Comparison of ENCODE assay signal across 9 mouse cellular contexts in the genomic region with DNA sequence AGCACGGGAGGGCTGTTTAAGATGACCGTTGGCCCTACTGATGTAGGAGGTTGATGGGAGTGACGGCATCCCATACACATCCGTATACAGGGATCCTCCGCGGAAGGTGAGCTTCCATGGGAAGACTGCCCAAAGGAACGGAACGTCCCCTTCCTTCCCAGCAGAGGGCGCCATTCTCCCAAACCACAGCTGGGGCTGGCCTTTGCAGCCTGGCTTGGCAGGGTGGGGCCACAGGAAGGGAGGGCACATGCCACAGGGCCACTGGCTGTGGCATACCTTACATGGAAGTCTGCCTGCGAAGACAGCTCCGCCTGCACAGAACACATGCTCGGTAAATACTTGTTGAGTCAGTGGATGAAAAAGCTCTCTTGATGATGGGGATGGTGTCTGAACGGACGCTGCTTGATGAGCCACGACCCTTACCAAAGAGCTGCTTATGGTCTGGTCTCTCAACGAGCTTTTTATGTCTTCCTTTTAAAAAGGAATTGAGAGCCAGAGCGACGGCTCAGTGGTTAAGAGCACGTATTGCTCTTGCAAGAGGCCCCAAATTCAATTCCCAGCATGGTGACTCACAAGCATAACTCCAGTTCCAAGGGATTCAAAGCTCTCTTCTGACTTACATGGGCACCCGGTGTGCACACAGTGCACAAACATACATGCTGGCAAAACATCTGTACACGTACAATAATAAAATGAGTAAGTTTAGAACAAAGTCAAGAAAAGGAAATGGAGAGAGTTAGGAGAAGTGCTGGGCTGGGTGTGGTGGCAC. TPM values are rescaled to one million over a fixed set of nuclear protein-coding genes. Genes with fewer than 3 reads are reported as not detected.
A peak's percentile ranks its signal among the peaks of the same experiment; 100 is the strongest.
DNase-seq lines count a peak whose midpoint lies in the region; ATAC-seq and TF ChIP-seq lines count a peak whose summit lies in the region.
"Had no signal": no experiment of that assay in that cellular context is flagged by ENCODE, and none has a peak within 500 bp of the region (broad histone marks: within the 10 kb centered on the region; RNA-seq: fewer than 3 reads in every experiment).

No protein-coding gene starts in this region.

- peak; percentile 99 for TF ChIP-seq CTCF in ES-Bruce4 (IDR thresholded peaks at IDR 0.05; ENCODE audit: low read depth, low read length)
- peak; percentile 94 for TF ChIP-seq CTCF in small intestine, adult 2 months (IDR thresholded peaks at IDR 0.05; ENCODE audit: extremely low read depth, insufficient read length, insufficient replicate concordance, low read depth, low read length)

- H3K4me2 ChIP-seq in embryonic facial prominence, embryonic 11.5 days (ENCODE audit: low read depth, low read length) = no peak overlapping the region

- H3K4me3 ChIP-seq in ES-Bruce4 (ENCODE audit: low read depth, low read length) = no peak overlapping the region
- no peak overlapping the region for H3K4me3 ChIP-seq in embryonic facial prominence, embryonic 11.5 days (ENCODE audit: low read depth, low read length)
- no peak overlapping the region for H3K4me3 ChIP-seq in small intestine, adult 2 months (ENCODE audit: low read depth, low read length)

- intact Hi-C loops in heart, postnatal 10 days (cut with DNase I) = loop anchor here (2.0 kb wide), 1 partner anchor 86 kb away; no protein-coding TSS in a partner anchor

- peak; percentile 73 to 75 for DNase-seq in adrenal gland, adult 18-20 months (ENCODE audit: low spot score in 2 of 2)
- peak; percentile 74 for DNase-seq in embryonic facial prominence, embryonic 11.5 days (ENCODE audit: low spot score)
- peak; percentile 46 to 62 for DNase-seq in heart, postnatal 10 days
- peak; percentile 36 to 50 for DNase-seq in layer of hippocampus, postnatal 10 days (ENCODE audit: low spot score in 2 of 2)
- peak; percentile 89 for DNase-seq in lung, postnatal 25 days (ENCODE audit: low spot score)
- DNase-seq in yolk sac, embryonic 10.5 days (ENCODE audit: low spot score) = peak; percentile 63

- TF ChIP-seq EP300 in ES-Bruce4 (IDR thresholded peaks at IDR 0.05; ENCODE audit: insufficient read depth, low read depth, low read length) = peak; percentile 59; the same call in 1 of the 2 replicates

- peaks cover 5% of the 10 kb centered on the region for H3K4me1 ChIP-seq in ES-Bruce4 (ENCODE audit: control insufficient read depth, insufficient read depth, low read length)
- H3K4me1 ChIP-seq in embryonic facial prominence, embryonic 11.5 days (ENCODE audit: control insufficient read depth, insufficient read depth, low read length) = no peaks in the 10 kb centered on the region
- H3K4me1 ChIP-seq in small intestine, adult 2 months (ENCODE audit: control insufficient read depth, insufficient read depth, insufficient read length, low read length) = peaks cover 20% of the 10 kb centered on the region

- 31% methylated on average over 21 of the region's 21 CpGs for WGBS in embryonic facial prominence, embryonic 11.5 days
- WGBS in small intestine, adult 2 months = 11% methylated on average over 21 of the region's 21 CpGs

- H3K9me3 ChIP-seq in ES-Bruce4 (replicated peaks; ENCODE audit: control insufficient read depth, insufficient read depth, low read length, poor library complexity, severe bottlenecking) = no peaks in the 10 kb centered on the region
- 0 out of 2 replicates have a peak, but pooled peaks cover 3% of the 10 kb centered on the region for H3K9me3 ChIP-seq in embryonic facial prominence, embryonic 11.5 days (replicated peaks; ENCODE audit: control insufficient read depth, low read length)

- H3K9ac ChIP-seq in ES-Bruce4 (ENCODE audit: low read depth, poor library complexity, severe bottlenecking) = no peak overlapping the region
- H3K9ac ChIP-seq in embryonic facial prominence, embryonic 11.5 days (replicated peaks; ENCODE audit: low read length) = no peak overlapping the region

- H3K27me3 ChIP-seq in ES-Bruce4 (ENCODE audit: control insufficient read depth, insufficient read depth, low read length, poor library complexity, severe bottlenecking) = no peaks in the 10 kb centered on the region
- no peaks in the 10 kb centered on the region for H3K27me3 ChIP-seq in embryonic facial prominence, embryonic 11.5 days (ENCODE audit: control insufficient read depth, insufficient read depth, low read length)
- H3K27me3 ChIP-seq in small intestine, adult 2 months (ENCODE audit: control insufficient read depth, insufficient read depth, low read length) = no peaks in the 10 kb centered on the region

- 0 out of 2 replicates have a peak, but pooled peaks have one; percentile 39 for ATAC-seq in embryonic facial prominence, embryonic 11.5 days (replicated peaks; ENCODE audit: insufficient number of reproducible peaks, low FRiP score, low TSS enrichment, low read depth)

- no peaks in the 10 kb centered on the region for H3K36me3 ChIP-seq in ES-Bruce4 (ENCODE audit: control insufficient read depth, insufficient read depth, low read length, poor library complexity, severe bottlenecking)
- H3K36me3 ChIP-seq in embryonic facial prominence, embryonic 11.5 days (replicated peaks; ENCODE audit: control insufficient read depth, insufficient read depth, low read depth, low read length) = no peaks in the 10 kb centered on the region
- H3K36me3 ChIP-seq in small intestine, adult 2 months (ENCODE audit: control insufficient read depth, insufficient read depth, low read length) = no peaks in the 10 kb centered on the region

- TF ChIP-seq POLR2A in ES-Bruce4 (IDR thresholded peaks at IDR 0.05; ENCODE audit: insufficient read depth, low read length) = no peak
- 0 out of 2 replicates have a peak, but pooled peaks have one; percentile 18 for TF ChIP-seq POLR2A in small intestine, adult 2 months (IDR thresholded peaks at IDR 0.05; ENCODE audit: low read depth, low read length)

- H3K27ac ChIP-seq in ES-Bruce4 (ENCODE audit: insufficient read depth, low read length) = no peak overlapping the region
- H3K27ac ChIP-seq in embryonic facial prominence, embryonic 11.5 days (replicated peaks; ENCODE audit: low read depth, low read length) = no peak overlapping the region
- H3K27ac ChIP-seq in small intestine, adult 2 months (ENCODE audit: insufficient read depth, low read depth, low read length) = peak overlapping the region; percentile 14; the same call in 1 of the 2 replicates
- H3K27ac ChIP-seq: macrophage had no signal

RNA-seq across cellular contexts. Expression of a gene that starts 12.0 kb away (rescaled TPM):
- polyA plus RNA-seq in ES-Bruce4 (2011; ENCODE audit: insufficient read depth, insufficient read length, low read depth, missing spikeins) = 498 and 566 TPM in 2 replicates
- total RNA-seq in adrenal gland, adult 18-20 months (2021) = 100 to 1,000 TPM; 116 to 132 TPM
- 4.7 and 8.0 TPM in 2 replicates for polyA plus RNA-seq in embryonic facial prominence, embryonic 11.5 days (2014; fragmentation: Nextera tagmentation; extraction: Ambion mirVana)
- total RNA-seq in heart, postnatal 10 days (2021) = 100 to 1,000 TPM; 112 to 113 TPM
- 100 to 1,000 TPM; 122 to 132 TPM for total RNA-seq in layer of hippocampus, postnatal 10 days (2021)
- polyA plus RNA-seq in small intestine, adult 2 months (2012; rRNA removed) = 78.0 and 81.0 TPM in 2 replicates

RNA-seq across cellular contexts. Expression of a gene that starts 41.9 kb away (rescaled TPM):
- 347 and 358 TPM in 2 replicates for polyA plus RNA-seq in ES-Bruce4 (2011; ENCODE audit: insufficient read depth, insufficient read length, low read depth, missing spikeins)
- total RNA-seq in adrenal gland, adult 18-20 months (2021) = under 1 TPM; 0.16 to 0.27 TPM
- 19.8 and 20.9 TPM in 2 replicates for polyA plus RNA-seq in embryonic facial prominence, embryonic 11.5 days (2014; fragmentation: Nextera tagmentation; extraction: Ambion mirVana)
- total RNA-seq in heart, postnatal 10 days (2021) = under 1 TPM; 0.07 to 0.26 TPM
- total RNA-seq in layer of hippocampus, postnatal 10 days (2021) = 1 to 10 TPM in 1 of 2 experiments, under 1 TPM in 1; 0.46 to 1.7 TPM
- 88.3 and 234 TPM in 2 replicates for polyA plus RNA-seq in small intestine, adult 2 months (2012; rRNA removed)

RNA-seq across cellular contexts. Expression of a gene that starts 50.6 kb away (rescaled TPM):
- 33.3 and 40.9 TPM in 2 replicates for polyA plus RNA-seq in ES-Bruce4 (2011; ENCODE audit: insufficient read depth, insufficient read length, low read depth, missing spikeins)
- under 1 TPM; 0.36 to 0.83 TPM for total RNA-seq in adrenal gland, adult 18-20 months (2021)
- 10.8 and 11.0 TPM in 2 replicates for polyA plus RNA-seq in embryonic facial prominence, embryonic 11.5 days (2014; fragmentation: Nextera tagmentation; extraction: Ambion mirVana)
- 1 to 10 TPM; 2.8 to 3.3 TPM for total RNA-seq in heart, postnatal 10 days (2021)
- under 1 TPM; 0.11 to 0.32 TPM for total RNA-seq in layer of hippocampus, postnatal 10 days (2021)
- 0.34 and 0.42 TPM in 2 replicates for polyA plus RNA-seq in small intestine, adult 2 months (2012; rRNA removed)
- polyA plus RNA-seq: macrophage had no signal
